Mouse (Mus musculus): Measurements from ENCODE around the gene Jag1.

DNA sequence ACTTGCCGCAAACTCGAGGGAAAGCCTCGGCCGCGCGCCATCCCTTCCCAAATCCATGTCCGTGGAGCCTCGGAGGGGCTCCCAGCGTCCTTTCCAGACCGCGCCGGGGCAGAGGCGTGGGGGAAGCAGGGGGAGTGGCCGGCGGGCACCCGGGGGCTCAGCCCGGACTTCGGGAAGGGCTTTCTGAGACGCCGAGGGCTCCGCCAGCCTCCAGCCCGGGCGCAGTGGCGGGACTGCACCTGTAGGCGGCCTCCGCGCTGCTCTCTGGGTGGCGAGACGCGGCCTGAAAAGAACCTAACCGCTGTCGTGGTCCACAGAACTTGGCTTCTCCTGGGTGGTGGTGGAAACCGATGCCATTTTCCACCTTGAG, 862 bp upstream of the Jag1 start:
- TF ChIP-seq CTCF (conservative IDR thresholded peaks at IDR 0.05 in 1 of 2, IDR thresholded peaks at IDR 0.05 in 1 of 2; ENCODE audit: low read depth in 2 of 2, low read length in 2 of 2) (no peak), POLR2A (IDR thresholded peaks at IDR 0.05; ENCODE audit: low read depth, low read length) (no peak), BHLHE40 (IDR thresholded peaks at IDR 0.05; ENCODE audit: low read depth, low read length) (no peak), TCF12 (IDR thresholded peaks at IDR 0.05; ENCODE audit: low read depth, low read length) (no peak)

Measured in CH12.LX (cell line).